Mouse (Mus musculus) stomach, embryonic 15.5 days (tissue): ENCODE results near the gene Bahcc1. TPM values are rescaled to one million over a fixed set of nuclear protein-coding genes. Genes with fewer than 3 reads are reported as not detected.

Experiments used
- ATAC-seq: fragments of 200-750 bp; cut with Nextera tagmentation; 2 replicates; pipeline ENCODE4 v1.8.0; 2017; ENCODE audit warnings: low read depth, moderate number of reproducible peaks, moderate TSS enrichment; ENCODE audit not compliant: insufficient read depth, low FRiP score
- H3K27ac ChIP-seq: fragments of 300-500 bp; sonication (generic); 2 replicates; pipeline ENCODE4 v1.5.1; 2015; ENCODE audit warnings: mild to moderate bottlenecking, inconsistent platforms
- H3K27me3 ChIP-seq: fragments of 300-500 bp; sonication (generic); replicated peaks from 2 replicates; pipeline ENCODE4 v1.6.1; 2015; ENCODE audit warnings: inconsistent platforms
- H3K36me3 ChIP-seq: fragments of 300-500 bp; sonication (generic); 2 replicates; pipeline ENCODE4 v1.6.1; 2015; ENCODE audit warnings: inconsistent platforms
- H3K4me1 ChIP-seq: fragments of 300-500 bp; sonication (generic); 2 replicates; pipeline ENCODE4 v1.6.1; 2015; ENCODE audit warnings: inconsistent platforms
- H3K4me2 ChIP-seq: fragments of 300-500 bp; sonication (generic); 2 replicates; pipeline ENCODE4 v1.6.1; 2015; ENCODE audit warnings: mild to moderate bottlenecking, inconsistent platforms
- H3K4me3 ChIP-seq: fragments of 300-500 bp; sonication (generic); replicated peaks from 2 replicates; pipeline ENCODE4 v1.5.1; 2015; ENCODE audit warnings: inconsistent platforms
- H3K9ac ChIP-seq: fragments of 300-500 bp; sonication (generic); 2 replicates; pipeline ENCODE4 v1.6.1; 2015; ENCODE audit warnings: inconsistent platforms
- H3K9me3 ChIP-seq: fragments of 300-500 bp; sonication (generic); 2 replicates; pipeline ENCODE4 v1.6.1; 2016; ENCODE audit warnings: inconsistent platforms
- WGBS: fragments of 180-500 bp; shearing (Covaris S2); methylation state at CpG from one replicate; pipeline ENCODE4 v1.1.7; 2015; 5-methylcytosine and 5-hydroxymethylcytosine counted together
- microRNA-seq: library from miRNA; unstranded; fragments of <30 nt; microRNA quantifications from one replicate; pipeline ENCODE4, GENCODE M21; 2016
- polyA plus RNA-seq: library from polyadenylated mRNA; unstranded; fragments of >200 nt; fragmentation: Nextera tagmentation; extraction: Ambion mirVana; gene quantifications from 2 replicates; pipeline ENCODE4 v1.2.1, GENCODE M21; 2015

Gene Bahcc1
- polyA plus RNA-seq, 1 experiment from 2014 or later, result 7.2 TPM

- H3K36me3 ChIP-seq, result no peaks in the 10 kb centered on the region
- H3K4me1 ChIP-seq, result peaks cover 18% of the 10 kb centered on the region
- ATAC-seq, result no peak
- H3K27ac ChIP-seq, result no peak overlapping the region
- 85% methylated on average over 5 of the region's 5 CpGs for WGBS
- H3K4me3 ChIP-seq, result no peak overlapping the region
- H3K9ac ChIP-seq, result no peak overlapping the region
- H3K27me3 ChIP-seq, result no peaks in the 10 kb centered on the region
- H3K4me2 ChIP-seq, result no peak overlapping the region
- H3K9me3 ChIP-seq, result no peaks in the 10 kb centered on the region
These were observed 86.6 kb downstream of the Bahcc1 start for GRCm38 (mm10) chr11:120319310-120319709.

GRCm38 (mm10) chr11:120320156-120320555 is 87.4 kb downstream of the Bahcc1 start:
- no peak overlapping the region for H3K4me2 ChIP-seq

GRCm38 (mm10) chr11:120335431-120336021 is 102.8 kb downstream of the Bahcc1 start:
- ATAC-seq, result no peak
- no peak overlapping the region for H3K9ac ChIP-seq
- H3K4me3 ChIP-seq, result no peak overlapping the region
- no peaks in the 10 kb centered on the region for H3K36me3 ChIP-seq
- H3K4me1 ChIP-seq, result no peaks in the 10 kb centered on the region
- WGBS, result 76% methylated on average over 6 of the region's 6 CpGs
- H3K4me2 ChIP-seq, result no peak overlapping the region
- no peaks in the 10 kb centered on the region for H3K9me3 ChIP-seq
- H3K27me3 ChIP-seq, result no peaks in the 10 kb centered on the region
- H3K27ac ChIP-seq, result no peak overlapping the region

More at GRCm38 (mm10) chr11:120320156-120320555, 87.4 kb downstream of the Bahcc1 start:
- Histone ChIP-seq H3K9ac (no peak overlapping the region), H3K27ac (no peak overlapping the region), H3K27me3 (no peaks in the 10 kb centered on the region), H3K4me3 (no peak overlapping the region), H3K36me3 (no peaks in the 10 kb centered on the region), H3K4me1 (peaks cover 12% of the 10 kb centered on the region), H3K9me3 (no peaks in the 10 kb centered on the region)
- no peak for ATAC-seq
- 94% methylated on average over 10 of the region's 10 CpGs for WGBS

- no peak for ATAC-seq
- no peak overlapping the region for H3K4me3 ChIP-seq
- no peaks in the 10 kb centered on the region for H3K9me3 ChIP-seq
- H3K36me3 ChIP-seq, result no peaks in the 10 kb centered on the region
- H3K27ac ChIP-seq, result no peak overlapping the region
- WGBS, result 50% methylated on average over 2 of the region's 2 CpGs
- H3K27me3 ChIP-seq, result no peaks in the 10 kb centered on the region
- no peaks in the 10 kb centered on the region for H3K4me1 ChIP-seq
- no peak overlapping the region for H3K4me2 ChIP-seq
- no peak overlapping the region for H3K9ac ChIP-seq
These were observed 104.7 kb downstream of the Bahcc1 start for GRCm38 (mm10) chr11:120337447-120337846.

- no peaks in the 10 kb centered on the region for H3K36me3 ChIP-seq
- H3K4me3 ChIP-seq, result no peak overlapping the region
- WGBS, result 72% methylated on average over 3 of the region's 3 CpGs
- no peak overlapping the region for H3K9ac ChIP-seq
- no peak overlapping the region for H3K27ac ChIP-seq
- H3K4me1 ChIP-seq, result no peaks in the 10 kb centered on the region
- no peaks in the 10 kb centered on the region for H3K9me3 ChIP-seq
- no peaks in the 10 kb centered on the region for H3K27me3 ChIP-seq
- ATAC-seq, result no peak
- no peak overlapping the region for H3K4me2 ChIP-seq
These were observed 106.0 kb downstream of the Bahcc1 start for GRCm38 (mm10) chr11:120338786-120339185.

GRCm38 (mm10) chr11:120339978-120340513 is 107.3 kb downstream of the Bahcc1 start:
- peaks cover 1% of the 10 kb centered on the region for H3K36me3 ChIP-seq
- no peaks in the 10 kb centered on the region for H3K9me3 ChIP-seq
- H3K27ac ChIP-seq, result peak overlapping the region; percentile 69
- peak overlapping the region; percentile 14; the same call in 1 of the 2 replicates for H3K4me2 ChIP-seq
- WGBS, result 62% methylated on average over 10 of the region's 10 CpGs
- no peaks in the 10 kb centered on the region for H3K27me3 ChIP-seq
- no peak overlapping the region for H3K9ac ChIP-seq
- peak; percentile 71 for ATAC-seq
- H3K4me1 ChIP-seq, result peaks cover 2% of the 10 kb centered on the region
- H3K4me3 ChIP-seq, result no peak overlapping the region; the same call in 1 of the 2 replicates

- H3K36me3 ChIP-seq, result peaks cover 6% of the 10 kb centered on the region
- H3K27ac ChIP-seq, result no peak overlapping the region
- H3K27me3 ChIP-seq, result no peaks in the 10 kb centered on the region
- no peak overlapping the region for H3K4me2 ChIP-seq
- no peak overlapping the region for H3K9ac ChIP-seq
- no peak overlapping the region for H3K4me3 ChIP-seq
- H3K9me3 ChIP-seq, result no peaks in the 10 kb centered on the region
- WGBS, result 89% methylated on average over 4 of the region's 4 CpGs
- H3K4me1 ChIP-seq, result peaks cover 6% of the 10 kb centered on the region
- ATAC-seq, result no peak
These were observed 108.9 kb downstream of the Bahcc1 start for GRCm38 (mm10) chr11:120341661-120342060.

Small RNA genes lying within 50 kb of the gene (microRNA-seq; reads per million reads assigned to microRNA genes)
- gene Gm47297, result not detected

Other genes starting within 250 kb of the Bahcc1 start
- 3.8 and 4.5 TPM in 2 replicates for gene Aatk, start 185.8 kb upstream of the Bahcc1 start, polyA plus RNA-seq
- gene Cep131, start 146.1 kb upstream of the Bahcc1 start, polyA plus RNA-seq, result 21.6 and 25.1 TPM in 2 replicates
- gene Tepsin, start 134.2 kb upstream of the Bahcc1 start, polyA plus RNA-seq, result 17.7 and 19.0 TPM in 2 replicates
- gene Ndufaf8, start 134.0 kb upstream of the Bahcc1 start, polyA plus RNA-seq, result 81.5 and 83.1 TPM in 2 replicates
- 87.2 and 93.5 TPM in 2 replicates for gene Slc38a10, start 81.6 kb upstream of the Bahcc1 start, polyA plus RNA-seq
- gene Actg1, start 115.6 kb downstream of the Bahcc1 start, polyA plus RNA-seq, result 2,501 and 2,557 TPM in 2 replicates
- gene Fscn2, start 128.6 kb downstream of the Bahcc1 start, polyA plus RNA-seq, result 0.49 and 0.85 TPM in 2 replicates
- gene Faap100, start 145.8 kb downstream of the Bahcc1 start, polyA plus RNA-seq, result 31.5 and 33.0 TPM in 2 replicates
- gene Nploc4, start 204.8 kb downstream of the Bahcc1 start, polyA plus RNA-seq, result 28.1 and 29.8 TPM in 2 replicates
- not detected in 2 replicates for gene Tspan10, start 209.7 kb downstream of the Bahcc1 start, polyA plus RNA-seq
- 0.26 TPM in 1 of 2 replicates, not detected in the other for gene Pde6g, start 220.6 kb downstream of the Bahcc1 start, polyA plus RNA-seq
- 15.7 and 16.1 TPM in 2 replicates for gene Oxld1, start 225.1 kb downstream of the Bahcc1 start, polyA plus RNA-seq
- 30.5 and 32.2 TPM in 2 replicates for gene Ccdc137, start 225.2 kb downstream of the Bahcc1 start, polyA plus RNA-seq
- 40.0 and 42.7 TPM in 2 replicates for gene Arl16, start 234.7 kb downstream of the Bahcc1 start, polyA plus RNA-seq